Mouse (Mus musculus) MEL (cell line): ENCODE results near the gene Rps21. TPM values are rescaled to one million over a fixed set of nuclear protein-coding genes. Genes with fewer than 3 reads are reported as not detected.

Source experiments
- DNase-seq: peaks from one replicate; pipeline ENCODE4 v3.0.0; 2011; ENCODE audit warnings: low read depth, low spot score
- H3K27ac ChIP-seq: 2 replicates; pipeline ENCODE4 v1.5.1; 2012; ENCODE audit warnings: low read depth, mild to moderate bottlenecking, control low read depth, low read length, moderate library complexity; ENCODE audit not compliant: control insufficient read depth
- H3K27me3 ChIP-seq, 2 experiments: fragments of 150-350 bp in 1 of 2; sonication (generic) in 1 of 2; 2 replicates each; pipeline ENCODE4 v1.6.1; 2012; ENCODE audit warnings: low read length in 2 of 2, mild to moderate bottlenecking in 2 of 2, improper control_type of control experiment in 1 of 2, moderate library complexity in 1 of 2; ENCODE audit not compliant: insufficient read depth in 2 of 2, control insufficient read depth in 1 of 2
- H3K36me3 ChIP-seq, 2 experiments: 2 replicates each; pipeline ENCODE4 v1.6.1; 2012 to 2014; ENCODE audit warnings: low read length in 2 of 2, improper control_type of control experiment in 1 of 2, inconsistent platforms in 1 of 2, mild to moderate bottlenecking in 1 of 2; ENCODE audit not compliant: insufficient read depth in 2 of 2, control insufficient read depth in 1 of 2
- H3K4me1 ChIP-seq, 2 experiments: fragments of 150-350 bp in 1 of 2; sonication (generic) in 1 of 2; 2 replicates each; pipeline ENCODE4 v1.6.1; 2012; ENCODE audit warnings: low read length in 2 of 2, improper control_type of control experiment in 1 of 2, mild to moderate bottlenecking in 1 of 2; ENCODE audit not compliant: insufficient read depth in 2 of 2, control insufficient read depth in 1 of 2
- H3K4me3 ChIP-seq, 2 experiments: fragments of 150-350 bp in 1 of 2; sonication (generic) in 1 of 2; 2 replicates each; pipeline ENCODE4 v1.5.1; 2012; ENCODE audit warnings: low read depth in 2 of 2, low read length in 2 of 2, mild to moderate bottlenecking in 2 of 2, moderate library complexity in 2 of 2, control low read depth in 1 of 2, improper control_type of control experiment in 1 of 2; ENCODE audit not compliant: control insufficient read depth in 1 of 2, insufficient read depth in 1 of 2
- H3K79me2 ChIP-seq: 2 replicates; pipeline ENCODE4 v1.6.1; 2012; ENCODE audit warnings: mild to moderate bottlenecking, low read length, moderate library complexity; ENCODE audit not compliant: control insufficient read depth, poor library complexity, insufficient read depth
- H3K9ac ChIP-seq: 2 replicates; pipeline ENCODE4 v1.6.1; 2012; ENCODE audit warnings: low read depth, mild to moderate bottlenecking, control low read depth, low read length, moderate library complexity; ENCODE audit not compliant: control insufficient read depth, poor library complexity, severe bottlenecking
- H3K9me3 ChIP-seq: fragments of 150-350 bp; sonication (generic); replicated peaks from 2 replicates; pipeline ENCODE4 v1.6.1; 2012; ENCODE audit warnings: mild to moderate bottlenecking, low read length, improper control_type of control experiment, moderate library complexity; ENCODE audit not compliant: insufficient read depth
- CTCF ChIP-seq, 3 experiments: IDR thresholded peaks in 2 of 3; conservative IDR thresholded peaks in 1 of 3; 2 replicates each; pipeline ENCODE4 v1.5.1; 2011 to 2012; ENCODE audit warnings: low read length in 3 of 3, low read depth in 2 of 3, mild to moderate bottlenecking in 2 of 3, improper control_type of control experiment in 1 of 3, inconsistent platforms in 1 of 3, mixed read lengths in 1 of 3, moderate library complexity in 1 of 3; ENCODE audit not compliant: control insufficient read depth in 1 of 3, insufficient read depth in 1 of 3, poor library complexity in 1 of 3, severe bottlenecking in 1 of 3
- ELF1 ChIP-seq: IDR thresholded peaks from 2 replicates; pipeline ENCODE4 v1.6.1; 2014; ENCODE audit warnings: low read depth, mild to moderate bottlenecking, inconsistent platforms, low read length, improper control_type of control experiment, moderate library complexity
- EP300 ChIP-seq, 2 experiments: IDR thresholded peaks; 2 replicates each; pipeline ENCODE4 v1.6.1; 2011; ENCODE audit warnings: improper control_type of control experiment in 2 of 2, low read length in 2 of 2, low read depth in 1 of 2, mild to moderate bottlenecking in 1 of 2
- GATA1 ChIP-seq: IDR thresholded peaks from 2 replicates; pipeline ENCODE4 v1.6.1; 2011; ENCODE audit warnings: low read depth, low read length, improper control_type of control experiment
- HCFC1 ChIP-seq: IDR thresholded peaks from 2 replicates; pipeline ENCODE4 v1.6.1; 2012; ENCODE audit warnings: low read depth, mild to moderate bottlenecking, inconsistent platforms, low read length, improper control_type of control experiment, moderate library complexity
- JUND ChIP-seq: IDR thresholded peaks from 2 replicates; pipeline ENCODE4 v1.6.1; 2011; ENCODE audit warnings: low read depth, mild to moderate bottlenecking, improper control_type of control experiment, low read length
- KAT2A ChIP-seq: conservative IDR thresholded peaks from 2 replicates; pipeline ENCODE4 v1.6.1; 2012; ENCODE audit warnings: low read depth, low read length, improper control_type of control experiment, inconsistent platforms
- MAFK ChIP-seq: IDR thresholded peaks from 2 replicates; pipeline ENCODE4 v1.6.1; 2011; ENCODE audit warnings: low read depth, mild to moderate bottlenecking, low read length, improper control_type of control experiment, borderline replicate concordance
- MEF2A ChIP-seq: IDR thresholded peaks from 2 replicates; pipeline ENCODE4 v1.6.1; 2014; ENCODE audit warnings: low read depth, mild to moderate bottlenecking, inconsistent platforms, low read length, improper control_type of control experiment; ENCODE audit not compliant: poor library complexity, insufficient replicate concordance, severe bottlenecking; ENCODE audit errors: extremely low read depth
- MYB ChIP-seq: IDR thresholded peaks from 2 replicates; pipeline ENCODE4 v1.6.1; 2011; ENCODE audit warnings: mild to moderate bottlenecking, low read depth, low read length, improper control_type of control experiment
- POLR2A ChIP-seq, 2 experiments: IDR thresholded peaks; 2 replicates each; pipeline ENCODE4 v1.6.1; 2011 to 2012; ENCODE audit warnings: low read length in 2 of 2, mild to moderate bottlenecking in 2 of 2, control low read depth in 1 of 2, improper control_type of control experiment in 1 of 2, low read depth in 1 of 2, moderate library complexity in 1 of 2; ENCODE audit not compliant: control insufficient read depth in 1 of 2, insufficient read depth in 1 of 2, poor library complexity in 1 of 2
- RAD21 ChIP-seq: IDR thresholded peaks from 2 replicates; pipeline ENCODE4 v1.6.1; 2011; ENCODE audit warnings: mild to moderate bottlenecking, low read depth, low read length, improper control_type of control experiment
- RCOR1 ChIP-seq: IDR thresholded peaks from 2 replicates; pipeline ENCODE4 v1.6.1; 2012; ENCODE audit warnings: low read depth, mild to moderate bottlenecking, inconsistent platforms, low read length, improper control_type of control experiment
- SMC3 ChIP-seq: IDR thresholded peaks from 2 replicates; pipeline ENCODE4 v1.6.1; 2011; ENCODE audit warnings: low read depth, low read length, improper control_type of control experiment
- TAL1 ChIP-seq: IDR thresholded peaks from 2 replicates; pipeline ENCODE4 v1.6.1; 2012; ENCODE audit warnings: mild to moderate bottlenecking, inconsistent platforms, low read length, moderate library complexity, mixed read lengths
- TBP ChIP-seq: IDR thresholded peaks from 2 replicates; pipeline ENCODE4 v1.8.0; 2011; ENCODE audit warnings: low read depth, low read length, improper control_type of control experiment
- TCF12 ChIP-seq: IDR thresholded peaks from 2 replicates; pipeline ENCODE4 v1.6.1; 2014; ENCODE audit warnings: low read depth, mild to moderate bottlenecking, inconsistent platforms, low read length, improper control_type of control experiment, moderate library complexity
- USF2 ChIP-seq, 2 experiments: IDR thresholded peaks; 2 replicates each; pipeline ENCODE4 v1.6.1; 2011 to 2012; ENCODE audit warnings: improper control_type of control experiment in 2 of 2, low read length in 2 of 2, borderline replicate concordance in 1 of 2, inconsistent platforms in 1 of 2, low read depth in 1 of 2, mild to moderate bottlenecking in 1 of 2; ENCODE audit not compliant: insufficient read depth in 1 of 2
- ZC3H11A ChIP-seq: IDR thresholded peaks from 2 replicates; pipeline ENCODE4 v1.6.1; 2012; ENCODE audit warnings: low read depth, mild to moderate bottlenecking, inconsistent platforms, low read length, improper control_type of control experiment
- ZKSCAN1 ChIP-seq: IDR thresholded peaks from 2 replicates; pipeline ENCODE4 v1.6.1; 2012; ENCODE audit warnings: low read depth, mild to moderate bottlenecking, inconsistent platforms, low read length, improper control_type of control experiment, moderate library complexity
- ZMIZ1 ChIP-seq: IDR thresholded peaks from 2 replicates; pipeline ENCODE4 v1.6.1; 2012; ENCODE audit warnings: low read depth, mild to moderate bottlenecking, inconsistent platforms, low read length, improper control_type of control experiment, moderate library complexity
- ZNF384 ChIP-seq: IDR thresholded peaks from 2 replicates; pipeline ENCODE4 v1.6.1; 2012; ENCODE audit warnings: low read depth, mild to moderate bottlenecking, inconsistent platforms, low read length, improper control_type of control experiment
- polyA plus RNA-seq, 2 experiments: library from polyadenylated mRNA; stranded (reverse) in 1 of 2; unstranded in 1 of 2; fragments of >175 nt in 1 of 2; fragments of >200 nt in 1 of 2; gene quantifications; 2 replicates each; pipeline versions ENCODE4 v1.2.1 to v1.2.4; 2012; ENCODE audit warnings: low replicate concordance in 2 of 2, low read depth in 1 of 2; ENCODE audit not compliant: insufficient read length in 2 of 2, insufficient read depth in 1 of 2, missing spikeins in 1 of 2
- total RNA-seq: library from RNA; depleted of rRNA; stranded (reverse); fragments of 300-350 nt; gene quantifications from 2 replicates; pipeline ENCODE4 v1.2.3, GENCODE M21; 2012

The Rps21 gene
- total and polyA plus RNA-seq, 3 experiments = 995 to 4,916 (median 1,182) TPM

DNA sequence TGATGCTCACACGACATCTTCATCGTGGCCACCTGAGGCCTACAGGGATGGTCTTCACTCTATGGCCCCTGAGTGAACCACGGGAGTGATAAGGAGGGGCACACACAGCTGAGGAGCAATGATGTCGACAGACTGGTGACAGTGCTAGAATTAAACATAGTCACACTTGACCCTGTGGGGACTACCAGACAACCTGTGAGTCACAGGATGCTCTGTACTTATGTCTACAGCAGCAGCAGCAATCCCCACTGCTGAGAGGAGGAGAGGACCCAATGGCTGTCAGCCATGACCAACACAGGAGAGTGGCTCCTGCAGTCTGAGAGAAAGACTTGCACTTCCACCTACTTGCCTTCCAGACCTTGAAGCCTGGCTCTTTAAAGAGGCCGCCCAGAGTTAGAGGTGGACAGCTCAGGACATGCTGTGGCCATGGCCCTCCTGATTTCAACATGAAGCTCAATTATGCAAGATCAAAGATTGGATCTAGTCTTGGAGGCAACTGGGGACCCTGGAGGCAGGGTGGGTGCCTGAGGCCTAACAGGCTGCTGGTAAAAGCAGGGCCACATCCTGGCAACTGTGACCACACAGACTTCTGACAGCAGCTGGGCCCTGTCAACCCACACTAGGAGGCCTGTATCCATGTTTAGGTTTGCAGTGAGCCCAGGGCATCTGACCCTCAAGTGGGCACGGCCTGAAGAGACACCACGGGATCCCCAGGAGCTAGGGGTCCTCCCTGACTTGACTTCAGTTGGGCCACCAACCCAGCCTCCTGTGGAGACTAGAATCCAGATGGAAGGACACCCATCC, 23.9 kb upstream of the Rps21 start:
- Histone ChIP-seq H3K36me3 (peaks cover 0 to 19% of the 10 kb centered on the region in 2 experiments; a peak in 2 of 4 replicates), H3K4me3 (no peak overlapping the region), H3K9ac (no peak overlapping the region), H3K9me3 (no peaks in the 10 kb centered on the region), H3K27me3 (no peaks in the 10 kb centered on the region), H3K27ac (no peak overlapping the region), H3K4me1 (peaks cover 9 to 26% of the 10 kb centered on the region in 2 experiments), H3K79me2 (no peaks in the 10 kb centered on the region)
- TF ChIP-seq ZMIZ1 (no peak), TBP (no peak), HCFC1 (no peak), TAL1 (no peak), GATA1 (no peak), MEF2A (no peak), CTCF (IDR thresholded peaks at IDR 0.05 in 2 of 3, conservative IDR thresholded peaks at IDR 0.05 in 1 of 3; ENCODE audit: control insufficient read depth in 1 of 3, insufficient read depth in 1 of 3, low read depth in 2 of 3, low read length in 3 of 3, poor library complexity in 1 of 3, severe bottlenecking in 1 of 3) (no peak), POLR2A (IDR thresholded peaks at IDR 0.05; ENCODE audit: control insufficient read depth in 1 of 2, insufficient read depth in 1 of 2, low read depth in 1 of 2, low read length in 2 of 2, poor library complexity in 1 of 2) (no peak), ZKSCAN1 (no peak), EP300 (IDR thresholded peaks at IDR 0.05; ENCODE audit: low read depth in 1 of 2, low read length in 2 of 2) (no peak), RCOR1 (no peak), ELF1 (no peak)
- DNase-seq = no peak

GRCm38 (mm10) chr2:180234353-180234752, 22.8 kb upstream of the Rps21 start:
- Histone ChIP-seq H3K36me3 (peaks cover 0 to 24% of the 10 kb centered on the region in 2 experiments; a peak in 2 of 4 replicates), H3K4me1 (peaks cover 9 to 33% of the 10 kb centered on the region in 2 experiments), H3K79me2 (no peaks in the 10 kb centered on the region), H3K27ac (peak overlapping the region; percentile 26), H3K9ac (peak overlapping the region; percentile 21), H3K9me3 (no peaks in the 10 kb centered on the region)
- no peak for DNase-seq
- TF ChIP-seq ZMIZ1 (no peak), RCOR1 (no peak), USF2 (IDR thresholded peaks at IDR 0.05; ENCODE audit: borderline replicate concordance in 1 of 2, insufficient read depth in 1 of 2, low read depth in 1 of 2, low read length in 2 of 2) (no peak), ZNF384 (no peak), MAFK (no peak), GATA1 (no peak), JUND (no peak), ZC3H11A (no peak), MYB (no peak), KAT2A (no peak), RAD21 (no peak), SMC3 (no peak), POLR2A (IDR thresholded peaks at IDR 0.05; ENCODE audit: control insufficient read depth in 1 of 2, insufficient read depth in 1 of 2, low read depth in 1 of 2, low read length in 2 of 2, poor library complexity in 1 of 2) (no peak), ZKSCAN1 (no peak), TCF12 (no peak)
- TF ChIP-seq, all 39 proteins: peak for 0
- H3K27me3 ChIP-seq = no peaks in the 10 kb centered on the region
- H3K4me3 ChIP-seq = no peak overlapping the region
